In genomic region chr19:4434999-4435398, GRCm38 (mm10) we compare ENCODE assay signal across 37 mouse cellular contexts. TPM values are rescaled to one million over a fixed set of nuclear protein-coding genes. Genes with fewer than 3 reads are reported as not detected.
"Had no signal": no experiment of that assay in that cellular context is flagged by ENCODE, and none has a peak within 500 bp of the region (broad histone marks: within the 10 kb centered on the region; RNA-seq: fewer than 3 reads in every experiment).

No protein-coding gene starts in this region.

- H3K9me3 ChIP-seq: heart, embryonic 10.5 days; heart, embryonic 12.5 days; heart, embryonic 13.5 days; heart, embryonic 15.5 days; hindbrain, embryonic 12.5 days; hindbrain, embryonic 13.5 days; hindbrain, embryonic 15.5 days; intestine, embryonic 15.5 days; kidney, embryonic 15.5 days had no signal

- H3K4me2 ChIP-seq: heart, embryonic 11.5 days; heart, embryonic 12.5 days; heart, embryonic 13.5 days; heart, embryonic 15.5 days; hindbrain, embryonic 12.5 days; hindbrain, embryonic 13.5 days; hindbrain, embryonic 14.5 days; hindbrain, embryonic 15.5 days; intestine, embryonic 15.5 days; kidney, embryonic 15.5 days had no signal

- H3K27ac ChIP-seq: heart, embryonic 10.5 days; heart, embryonic 13.5 days; heart, embryonic 15.5 days; hindbrain, embryonic 10.5 days; hindbrain, embryonic 12.5 days; hindbrain, embryonic 13.5 days; hindbrain, embryonic 14.5 days; hindbrain, embryonic 15.5 days; hindbrain, postnatal 0 days; intestine, embryonic 15.5 days; kidney, embryonic 15.5 days; kidney, postnatal 0 days; layer of hippocampus, adult 2 months; left cerebral cortex, adult 2 months had no signal

- ATAC-seq: hindbrain, embryonic 16.5 days; hindbrain, postnatal 0 days; inflammation-experienced regulatory T-cells, adult 6 months; intestine, embryonic 15.5 days; intestine, embryonic 16.5 days; intestine, postnatal 0 days had no signal

- DNase-seq: heart, postnatal 10 days; heart, postnatal 14 days; heart, postnatal 36 days; heart, postnatal 4 days; kidney, adult 11 months; kidney, adult 18-20 months; kidney, adult 2 months; kidney, adult 8-10 months; kidney, adult 9 months; kidney, postnatal 10 days; kidney, postnatal 14 days; kidney, postnatal 25 days; kidney, postnatal 36 days; kidney, postnatal 4 days; layer of hippocampus, adult 9-11 months; layer of hippocampus, postnatal 36 days had no signal

- H3K9ac ChIP-seq: heart, embryonic 12.5 days; heart, embryonic 13.5 days; heart, embryonic 15.5 days; hindbrain, embryonic 12.5 days; hindbrain, embryonic 13.5 days; hindbrain, embryonic 14.5 days; hindbrain, embryonic 15.5 days; intestine, embryonic 15.5 days; kidney, embryonic 15.5 days had no signal

- H3K27me3 ChIP-seq: heart, embryonic 12.5 days; heart, embryonic 13.5 days; heart, embryonic 15.5 days; intestine, embryonic 15.5 days; kidney, embryonic 15.5 days had no signal

- H3K36me3 ChIP-seq: hindbrain, embryonic 10.5 days; hindbrain, embryonic 12.5 days; hindbrain, embryonic 13.5 days; hindbrain, embryonic 15.5 days; intestine, embryonic 15.5 days had no signal

- H3K4me3 ChIP-seq: heart, embryonic 10.5 days; heart, embryonic 12.5 days; heart, embryonic 13.5 days; heart, embryonic 15.5 days; hindbrain, embryonic 10.5 days; hindbrain, embryonic 12.5 days; hindbrain, embryonic 13.5 days; hindbrain, embryonic 15.5 days; intestine, embryonic 15.5 days; kidney, embryonic 15.5 days; layer of hippocampus, adult 2 months; left cerebral cortex, adult 2 months had no signal

RNA-seq across cellular contexts. Expression of gene Syt12, which starts 42.2 kb away (rescaled TPM):
- total RNA-seq: hematopoietic stem cell, adult 5-6 weeks had no signal
